Mouse (Mus musculus): ENCODE data around the gene Rhod.
"Not testable (repeated sequence)": the region's sequence is repeated elsewhere in the genome, so short reads cannot be mapped to it uniquely, and the experiment has no call there.

Rhod gene

GRCm38 (mm10) chr19:4439161-4439801, at the start of gene Rhod:
Gene Rhod (minus strand): TSS chr19:4439432.
- DNase-seq (ENCODE audit: low spot score in 2 of 2): no peak

- no peak for DNase-seq (ENCODE audit: low spot score in 2 of 2)
Observed at GRCm38 (mm10) chr19:4487877-4488276, 48.6 kb upstream of the Rhod start.

- no peak for DNase-seq (ENCODE audit: low spot score in 2 of 2)
Observed at GRCm38 (mm10) chr19:4485006-4485405, 45.8 kb upstream of the Rhod start.

- peak in 1 of 2 experiments; percentile 38 for DNase-seq (ENCODE audit: low spot score in 2 of 2)
Observed at GRCm38 (mm10) chr19:4482111-4482859, 43.1 kb upstream of the Rhod start.

- peak; percentile 49 to 71 for DNase-seq (ENCODE audit: low spot score in 2 of 2)
Observed at GRCm38 (mm10) chr19:4481326-4481725, 42.1 kb upstream of the Rhod start.

GRCm38 (mm10) chr19:4480041-4480440, 40.8 kb upstream of the Rhod start:
- no peak for DNase-seq (ENCODE audit: low spot score in 2 of 2)

- DNase-seq (ENCODE audit: low spot score in 2 of 2): no peak
Observed at GRCm38 (mm10) chr19:4478190-4478516, 38.9 kb upstream of the Rhod start.

- peak; percentile 43 to 44 for DNase-seq (ENCODE audit: low spot score in 2 of 2)
Observed at GRCm38 (mm10) chr19:4477345-4478189, 38.3 kb upstream of the Rhod start, which contains the start of gene Syt12. Gene Syt12 (minus strand): TSS chr19:4477447.

- DNase-seq (ENCODE audit: low spot score in 2 of 2): peak; percentile 46 to 50
Observed at GRCm38 (mm10) chr19:4476601-4477257, 37.5 kb upstream of the Rhod start.

GRCm38 (mm10) chr19:4475224-4475925, 36.1 kb upstream of the Rhod start:
- DNase-seq (ENCODE audit: low spot score in 2 of 2): no peak

GRCm38 (mm10) chr19:4474739-4475138, 35.5 kb upstream of the Rhod start:
- DNase-seq (ENCODE audit: low spot score in 2 of 2): no peak

- no peak for DNase-seq (ENCODE audit: low spot score in 2 of 2)
Observed at GRCm38 (mm10) chr19:4473549-4473948, 34.3 kb upstream of the Rhod start.

GRCm38 (mm10) chr19:4468363-4468762, 29.1 kb upstream of the Rhod start:
- no peak for DNase-seq (ENCODE audit: low spot score in 2 of 2)

GRCm38 (mm10) chr19:4464666-4465065, 25.4 kb upstream of the Rhod start:
- no peak for DNase-seq (ENCODE audit: low spot score in 2 of 2)

- DNase-seq (ENCODE audit: low spot score in 2 of 2): no peak
Observed at GRCm38 (mm10) chr19:4461981-4462380, 22.7 kb upstream of the Rhod start.

- DNase-seq (ENCODE audit: low spot score in 2 of 2): no peak
Observed at GRCm38 (mm10) chr19:4456227-4456626, 17.0 kb upstream of the Rhod start.

GRCm38 (mm10) chr19:4455071-4455800, 16.0 kb upstream of the Rhod start:
- peak in 1 of 2 experiments; percentile 28 for DNase-seq (ENCODE audit: low spot score in 2 of 2)

GRCm38 (mm10) chr19:4454040-4454439, 14.8 kb upstream of the Rhod start:
- DNase-seq (ENCODE audit: low spot score in 2 of 2): not testable (repeated sequence)

GRCm38 (mm10) chr19:4452525-4452924, 13.3 kb upstream of the Rhod start:
- no peak for DNase-seq (ENCODE audit: low spot score in 2 of 2)

- DNase-seq (ENCODE audit: low spot score in 2 of 2): no peak
Observed at GRCm38 (mm10) chr19:4451965-4452364, 12.7 kb upstream of the Rhod start.

GRCm38 (mm10) chr19:4451098-4451497, 11.9 kb upstream of the Rhod start:
- DNase-seq (ENCODE audit: low spot score in 2 of 2): no peak
